Mouse (Mus musculus): ENCODE results near the gene Gm4981. TPM values are rescaled to one million over a fixed set of nuclear protein-coding genes. Genes with fewer than 3 reads are reported as not detected.
A peak's percentile ranks its signal among the peaks of the same experiment; 100 is the strongest.
"Not testable (repeated sequence)": the region's sequence is repeated elsewhere in the genome, so short reads cannot be mapped to it uniquely, and the experiment has no call there.

The Gm4981 gene
- not detected in 2 replicates for polyA plus RNA-seq (2015; fragmentation: Nextera tagmentation; extraction: Ambion mirVana)

DNA sequence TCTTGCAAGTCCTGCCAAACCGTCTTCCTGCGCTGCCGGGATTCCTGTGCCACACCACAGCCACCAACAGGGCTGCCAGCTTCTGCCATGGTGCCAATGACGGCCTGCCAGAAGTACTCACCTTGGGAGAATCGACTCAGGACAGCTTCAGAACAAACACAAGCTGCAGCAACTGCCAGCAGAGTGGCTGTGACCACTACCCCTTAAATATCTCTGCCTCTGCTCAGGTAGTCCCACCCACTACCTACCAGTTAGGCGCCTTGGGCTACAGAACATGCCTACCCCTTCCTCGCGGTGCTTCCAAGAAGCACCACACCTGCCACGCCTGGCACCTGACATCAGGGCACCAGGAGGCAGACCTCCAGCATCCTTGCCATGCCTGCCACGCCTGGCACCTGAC is at the start of gene Gm4981:
TSS of gene Gm4981 (minus strand) at position 89 of the 400 bp plus-strand sequence.
- Histone ChIP-seq H3K36me3 (ENCODE audit: control insufficient read depth, insufficient read depth, low read length) (no peaks in the 10 kb centered on the region), H3K27ac (ENCODE audit: low read length) (no peak within 1 kb of the TSS), H3K9me3 (replicated peaks; ENCODE audit: control insufficient read depth, low read length) (peaks cover 12% of the 10 kb centered on the region), H3K27me3 (ENCODE audit: control insufficient read depth, insufficient read depth, low read length) (no peaks in the 10 kb centered on the region), H3K9ac (ENCODE audit: low read length) (no peak within 1 kb of the TSS), H3K4me3 (replicated peaks; ENCODE audit: low read length) (no peak within 1 kb of the TSS), H3K4me1 (ENCODE audit: control insufficient read depth, insufficient read depth, low read length) (no peaks in the 10 kb centered on the region), H3K4me2 (ENCODE audit: low read depth, low read length) (no peak within 1 kb of the TSS)
- no peak for ATAC-seq (ENCODE audit: insufficient read depth, low FRiP score)
- 85% methylated on average over 10 of the region's 10 CpGs for WGBS

GRCm38 (mm10) chr10:58282238-58282637 is 45.7 kb upstream of the Gm4981 start:
- H3K27ac ChIP-seq (ENCODE audit: low read length), result no peak overlapping the region
- no peak overlapping the region for H3K4me3 ChIP-seq (replicated peaks; ENCODE audit: low read length)
- no peaks in the 10 kb centered on the region for H3K9me3 ChIP-seq (replicated peaks; ENCODE audit: control insufficient read depth, low read length)
- no peak overlapping the region for H3K9ac ChIP-seq (ENCODE audit: low read length)
- H3K27me3 ChIP-seq (ENCODE audit: control insufficient read depth, insufficient read depth, low read length), result no peaks in the 10 kb centered on the region
- peaks cover 11% of the 10 kb centered on the region for H3K36me3 ChIP-seq (ENCODE audit: control insufficient read depth, insufficient read depth, low read length)
- no peaks in the 10 kb centered on the region for H3K4me1 ChIP-seq (ENCODE audit: control insufficient read depth, insufficient read depth, low read length)
- no peak for ATAC-seq (ENCODE audit: insufficient read depth, low FRiP score)
- H3K4me2 ChIP-seq (ENCODE audit: low read depth, low read length), result no peak overlapping the region
- 90% methylated on average over 7 of the region's 7 CpGs for WGBS

DNA sequence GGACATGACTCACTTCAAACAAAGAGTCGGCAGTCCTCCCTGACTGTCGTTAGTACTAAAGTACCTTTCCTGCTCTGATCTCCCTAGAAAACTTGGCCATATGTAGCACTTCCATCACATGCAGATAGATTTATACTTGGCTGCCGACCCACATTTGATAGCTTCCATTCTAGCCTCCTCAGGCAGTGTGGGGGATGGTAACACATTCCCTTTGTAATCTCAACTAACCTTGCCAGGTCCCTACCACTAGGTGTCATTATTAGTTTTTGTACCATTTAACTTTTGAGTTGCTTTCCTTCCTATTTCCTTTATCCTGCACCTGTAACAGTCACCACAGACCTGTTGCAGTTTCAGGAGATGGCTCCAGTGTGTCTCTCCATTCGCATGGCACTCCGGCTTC is 22.0 kb upstream of the Gm4981 start:
- Histone ChIP-seq H3K27ac (ENCODE audit: low read length) (no peak overlapping the region), H3K4me3 (replicated peaks; ENCODE audit: low read length) (no peak overlapping the region), H3K36me3 (ENCODE audit: control insufficient read depth, insufficient read depth, low read length) (peaks cover 12% of the 10 kb centered on the region; the same call in 1 of the 2 replicates), H3K4me1 (ENCODE audit: control insufficient read depth, insufficient read depth, low read length) (peaks cover 5% of the 10 kb centered on the region), H3K4me2 (ENCODE audit: low read depth, low read length) (no peak overlapping the region), H3K27me3 (ENCODE audit: control insufficient read depth, insufficient read depth, low read length) (no peaks in the 10 kb centered on the region), H3K9me3 (replicated peaks; ENCODE audit: control insufficient read depth, low read length) (no peaks in the 10 kb centered on the region), H3K9ac (ENCODE audit: low read length) (no peak overlapping the region)
- ATAC-seq (ENCODE audit: insufficient read depth, low FRiP score), result no peak
- 54% methylated on average over 5 of the region's 5 CpGs for WGBS

- WGBS, result under 1% methylated on average over 4 of the region's 4 CpGs
- Histone ChIP-seq H3K4me3 (replicated peaks; ENCODE audit: low read length) (peak overlapping the region; percentile 68), H3K9ac (ENCODE audit: low read length) (peak overlapping the region; percentile 83), H3K36me3 (ENCODE audit: control insufficient read depth, insufficient read depth, low read length) (peaks cover 8% of the 10 kb centered on the region; the same call in 1 of the 2 replicates), H3K27me3 (ENCODE audit: control insufficient read depth, insufficient read depth, low read length) (no peaks in the 10 kb centered on the region), H3K4me2 (ENCODE audit: low read depth, low read length) (peak overlapping the region; percentile 70), H3K27ac (ENCODE audit: low read length) (peak overlapping the region; percentile 80), H3K9me3 (replicated peaks; ENCODE audit: control insufficient read depth, low read length) (no peaks in the 10 kb centered on the region), H3K4me1 (ENCODE audit: control insufficient read depth, insufficient read depth, low read length) (peaks cover 5% of the 10 kb centered on the region)
- no peak for ATAC-seq (ENCODE audit: insufficient read depth, low FRiP score)
These were observed 19.5 kb upstream of the Gm4981 start for GRCm38 (mm10) chr10:58255954-58256353.

- H3K4me2 ChIP-seq (ENCODE audit: low read depth, low read length), result peak within 1 kb of the TSS; percentile 70
- ATAC-seq (ENCODE audit: insufficient read depth, low FRiP score), result peak; percentile 97
- H3K4me3 ChIP-seq (replicated peaks; ENCODE audit: low read length), result peak within 1 kb of the TSS; percentile 68
- H3K9ac ChIP-seq (ENCODE audit: low read length), result peak within 1 kb of the TSS; percentile 83
- H3K27me3 ChIP-seq (ENCODE audit: control insufficient read depth, insufficient read depth, low read length), result no peaks in the 10 kb centered on the region
- no peaks in the 10 kb centered on the region for H3K9me3 ChIP-seq (replicated peaks; ENCODE audit: control insufficient read depth, low read length)
- peaks cover 5% of the 10 kb centered on the region for H3K4me1 ChIP-seq (ENCODE audit: control insufficient read depth, insufficient read depth, low read length)
- peak within 1 kb of the TSS; percentile 80 for H3K27ac ChIP-seq (ENCODE audit: low read length)
- peaks cover 5% of the 10 kb centered on the region; the same call in 1 of the 2 replicates for H3K36me3 ChIP-seq (ENCODE audit: control insufficient read depth, insufficient read depth, low read length)
- under 1% methylated on average over 58 of the region's 58 CpGs for WGBS
These were observed 18.9 kb upstream of the Gm4981 start, which contains the start of gene Gcc2 for GRCm38 (mm10) chr10:58255213-58255892. Gene Gcc2, plus strand, starts transcription at chr10:58255497.

- peak overlapping the region; percentile 83; the same call in 1 of the 2 replicates for H3K9ac ChIP-seq (ENCODE audit: low read length)
- 29% methylated on average over 6 of the region's 6 CpGs for WGBS
- H3K27me3 ChIP-seq (ENCODE audit: control insufficient read depth, insufficient read depth, low read length), result no peaks in the 10 kb centered on the region
- H3K36me3 ChIP-seq (ENCODE audit: control insufficient read depth, insufficient read depth, low read length), result peaks cover 5% of the 10 kb centered on the region; the same call in 1 of the 2 replicates
- ATAC-seq (ENCODE audit: insufficient read depth, low FRiP score), result no peak
- H3K9me3 ChIP-seq (replicated peaks; ENCODE audit: control insufficient read depth, low read length), result no peaks in the 10 kb centered on the region
- peak overlapping the region; percentile 68 for H3K4me3 ChIP-seq (replicated peaks; ENCODE audit: low read length)
- H3K4me2 ChIP-seq (ENCODE audit: low read depth, low read length), result peak overlapping the region; percentile 70
- H3K27ac ChIP-seq (ENCODE audit: low read length), result no peak overlapping the region
- peaks cover 5% of the 10 kb centered on the region for H3K4me1 ChIP-seq (ENCODE audit: control insufficient read depth, insufficient read depth, low read length)
These were observed 18.2 kb upstream of the Gm4981 start for GRCm38 (mm10) chr10:58254635-58255175.

GRCm38 (mm10) chr10:58249535-58249934 is 13.0 kb upstream of the Gm4981 start:
- Histone ChIP-seq H3K27me3 (ENCODE audit: control insufficient read depth, insufficient read depth, low read length) (no peaks in the 10 kb centered on the region), H3K27ac (ENCODE audit: low read length) (no peak overlapping the region), H3K36me3 (ENCODE audit: control insufficient read depth, insufficient read depth, low read length) (no peaks in the 10 kb centered on the region), H3K4me3 (replicated peaks; ENCODE audit: low read length) (no peak overlapping the region), H3K9me3 (replicated peaks; ENCODE audit: control insufficient read depth, low read length) (no peaks in the 10 kb centered on the region), H3K4me1 (ENCODE audit: control insufficient read depth, insufficient read depth, low read length) (peaks cover 3% of the 10 kb centered on the region), H3K9ac (ENCODE audit: low read length) (no peak overlapping the region), H3K4me2 (ENCODE audit: low read depth, low read length) (no peak overlapping the region)
- no peak for ATAC-seq (ENCODE audit: insufficient read depth, low FRiP score)
- 17% methylated on average over 1 of the region's 1 CpGs for WGBS

DNA sequence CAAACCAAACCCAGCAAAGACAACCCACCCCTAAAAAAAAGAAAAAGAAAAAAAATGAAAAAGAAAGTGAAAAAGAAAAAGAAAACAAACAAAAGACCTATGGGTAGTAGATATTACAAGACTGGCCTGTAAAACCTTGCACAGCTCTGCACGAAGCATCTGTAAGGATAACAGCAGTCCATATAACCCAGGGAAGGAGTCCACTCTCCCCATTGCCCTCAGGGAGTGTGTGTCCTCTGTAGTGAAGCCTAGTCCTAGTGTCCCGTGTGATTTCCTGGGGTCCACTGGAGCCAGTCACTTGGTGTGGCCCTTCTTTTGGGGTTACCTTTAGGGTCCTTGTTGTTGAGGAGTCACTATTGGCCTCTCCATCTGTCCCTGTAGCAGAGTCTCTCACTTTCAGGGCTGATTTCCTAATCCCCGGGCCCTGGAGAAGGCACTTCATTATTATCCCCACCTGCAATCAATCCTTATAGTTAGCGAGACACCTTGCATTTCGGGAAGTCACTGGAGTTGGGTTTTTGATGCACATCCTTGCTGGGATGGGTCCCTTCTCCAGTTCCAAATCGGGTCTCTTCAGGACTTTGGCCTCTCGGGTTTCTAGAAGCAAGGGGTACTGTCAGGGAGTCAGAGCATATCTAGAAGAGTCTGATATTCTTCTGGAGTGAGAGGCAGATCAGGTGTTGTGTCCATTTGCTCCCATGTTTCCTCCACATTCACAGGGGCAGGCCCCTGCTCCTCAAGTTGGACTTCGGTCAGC is 2.7 kb upstream of the Gm4981 start:
- not testable (repeated sequence) for H3K36me3 ChIP-seq (ENCODE audit: control insufficient read depth, insufficient read depth, low read length); H3K27ac ChIP-seq (ENCODE audit: low read length); H3K9ac ChIP-seq (ENCODE audit: low read length); H3K4me3 ChIP-seq (replicated peaks; ENCODE audit: low read length); H3K27me3 ChIP-seq (ENCODE audit: control insufficient read depth, insufficient read depth, low read length); H3K4me1 ChIP-seq (ENCODE audit: control insufficient read depth, insufficient read depth, low read length); H3K4me2 ChIP-seq (ENCODE audit: low read depth, low read length); H3K9me3 ChIP-seq (replicated peaks; ENCODE audit: control insufficient read depth, low read length)
- 84% methylated on average over 8 of the region's 8 CpGs for WGBS
- peak; percentile 85 for ATAC-seq (ENCODE audit: insufficient read depth, low FRiP score)

GRCm38 (mm10) chr10:58234985-58235384 is 1.5 kb downstream of the Gm4981 start:
- not testable (repeated sequence) for H3K27me3 ChIP-seq (ENCODE audit: control insufficient read depth, insufficient read depth, low read length); H3K4me1 ChIP-seq (ENCODE audit: control insufficient read depth, insufficient read depth, low read length); H3K4me2 ChIP-seq (ENCODE audit: low read depth, low read length); H3K4me3 ChIP-seq (replicated peaks; ENCODE audit: low read length); H3K27ac ChIP-seq (ENCODE audit: low read length); H3K36me3 ChIP-seq (ENCODE audit: control insufficient read depth, insufficient read depth, low read length); H3K9ac ChIP-seq (ENCODE audit: low read length); ATAC-seq (ENCODE audit: insufficient read depth, low FRiP score)
- peaks cover 13% of the 10 kb centered on the region for H3K9me3 ChIP-seq (replicated peaks; ENCODE audit: control insufficient read depth, low read length)
- 80% methylated on average over 4 of the region's 4 CpGs for WGBS

Measured in stomach, embryonic 16.5 days (tissue).